Mouse (Mus musculus) neural tube, embryonic 14.5 days (tissue): ENCODE results near the gene Nme3. TPM values are rescaled to one million over a fixed set of nuclear protein-coding genes. Genes with fewer than 3 reads are reported as not detected.

Experiments used
- ATAC-seq: fragments of 200-750 bp; cut with Nextera tagmentation; 2 replicates; pipeline ENCODE4 v1.8.0; 2017; ENCODE audit warnings: low read depth, mild to moderate bottlenecking, moderate TSS enrichment, moderate library complexity
- H3K27ac ChIP-seq: fragments of 300-500 bp; sonication (generic); 2 replicates; pipeline ENCODE4 v1.5.1; 2014; ENCODE audit warnings: low read depth, mild to moderate bottlenecking, control low read depth, low read length, moderate library complexity, mixed read lengths
- H3K27me3 ChIP-seq: fragments of 300-500 bp; sonication (generic); 2 replicates; pipeline ENCODE4 v1.6.1; 2014; ENCODE audit warnings: low read length; ENCODE audit not compliant: control insufficient read depth, insufficient read depth
- H3K36me3 ChIP-seq: fragments of 300-500 bp; sonication (generic); 2 replicates; pipeline ENCODE4 v1.6.1; 2014; ENCODE audit warnings: low read length, mixed read lengths; ENCODE audit not compliant: control insufficient read depth, insufficient read depth
- H3K4me1 ChIP-seq: fragments of 300-500 bp; sonication (generic); 2 replicates; pipeline ENCODE4 v1.6.1; 2014; ENCODE audit warnings: low read length; ENCODE audit not compliant: control insufficient read depth, insufficient read depth
- H3K4me2 ChIP-seq: fragments of 300-500 bp; sonication (generic); 2 replicates; pipeline ENCODE4 v1.6.1; 2014; ENCODE audit warnings: mild to moderate bottlenecking, low read depth, low read length, control low read depth
- H3K4me3 ChIP-seq: fragments of 300-500 bp; sonication (generic); 2 replicates; pipeline ENCODE4 v1.5.1; 2014; ENCODE audit warnings: low read depth, low read length, control low read depth, mixed read lengths
- H3K9ac ChIP-seq: fragments of 300-500 bp; sonication (generic); replicated peaks from 2 replicates; pipeline ENCODE4 v1.6.1; 2014; ENCODE audit warnings: low read depth, mild to moderate bottlenecking, control low read depth, low read length, mixed read lengths
- H3K9me3 ChIP-seq: fragments of 300-500 bp; sonication (generic); 2 replicates; pipeline ENCODE4 v1.6.1; 2016; ENCODE audit warnings: low read length; ENCODE audit not compliant: control insufficient read depth
- WGBS: fragments of 180-500 bp; shearing (Covaris S2); extraction: QIAGEN DNeasy Blood & Tissue Kit; methylation state at CpG from one replicate; pipeline ENCODE4 v1.1.7; 2014; 5-methylcytosine and 5-hydroxymethylcytosine counted together
- polyA plus RNA-seq: library from polyadenylated mRNA; unstranded; fragments of >200 nt; fragmentation: Nextera tagmentation; extraction: Ambion mirVana; gene quantifications from 2 replicates; pipeline ENCODE4 v1.2.1, GENCODE M21; 2014

Nme3 gene
- polyA plus RNA-seq, 1 experiment from 2014 or later: 115 TPM

DNA sequence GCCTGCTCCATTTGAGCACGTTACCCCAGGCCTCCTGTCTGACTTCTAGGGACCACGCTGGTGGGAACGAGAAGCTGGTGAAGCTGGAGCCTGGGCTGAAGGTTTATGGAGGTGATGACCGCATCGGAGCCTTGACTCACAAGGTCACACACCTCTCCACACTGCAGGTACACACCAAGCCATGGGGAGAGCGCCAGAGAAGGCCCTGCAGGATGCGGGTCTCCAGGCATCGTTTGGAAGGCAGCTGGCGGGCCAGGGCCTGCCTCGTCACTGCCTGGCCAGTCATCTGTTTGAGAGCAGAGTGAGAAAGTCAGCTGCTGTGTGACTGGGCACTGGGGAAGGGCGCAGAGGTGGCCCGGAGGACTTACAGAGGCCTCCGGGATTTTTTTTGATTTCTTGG is 39.7 kb upstream of the Nme3 start:
- Histone ChIP-seq H3K9ac (no peak overlapping the region), H3K27me3 (no peaks in the 10 kb centered on the region), H3K27ac (no peak overlapping the region), H3K4me1 (peaks cover 1% of the 10 kb centered on the region), H3K4me2 (no peak overlapping the region), H3K36me3 (0 out of 2 replicates have a peak, but pooled peaks cover 5% of the 10 kb centered on the region), H3K4me3 (no peak overlapping the region), H3K9me3 (no peaks in the 10 kb centered on the region)
- ATAC-seq: no peak
- 94% methylated on average over 13 of the region's 13 CpGs for WGBS

DNA sequence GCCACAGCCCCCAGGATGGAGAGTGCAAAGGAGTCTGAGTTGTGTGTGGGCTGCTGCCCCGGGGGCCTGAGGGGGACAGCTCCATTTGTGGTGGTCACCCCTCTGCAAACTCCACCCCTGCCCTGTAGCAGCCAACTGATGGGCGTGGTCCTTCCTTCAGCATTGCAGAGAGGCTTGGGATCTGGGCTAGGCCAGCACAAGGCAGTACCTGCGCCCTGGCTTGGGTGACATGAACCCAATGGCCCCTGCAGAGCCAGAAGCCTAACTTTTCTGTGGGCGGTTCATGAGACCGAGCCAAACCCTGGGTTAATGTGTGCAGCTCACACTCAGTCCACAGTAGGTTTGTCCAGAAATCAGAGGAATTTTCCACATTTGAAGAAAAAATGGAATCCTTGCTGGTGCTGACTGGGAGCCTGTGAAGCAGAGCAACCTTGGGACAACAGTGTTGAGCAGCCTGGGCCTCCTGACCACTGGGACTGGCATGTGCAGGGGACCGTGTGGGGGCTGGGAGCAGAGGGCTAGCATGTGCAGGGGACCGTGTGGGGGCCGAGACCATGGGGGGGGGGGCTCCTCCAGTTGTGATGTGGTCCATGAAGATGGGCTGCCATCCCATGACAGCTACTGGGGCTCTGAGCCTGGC is 38.3 kb upstream of the Nme3 start:
- H3K4me1 ChIP-seq: no peaks in the 10 kb centered on the region
- H3K9me3 ChIP-seq: no peaks in the 10 kb centered on the region
- no peaks in the 10 kb centered on the region for H3K27me3 ChIP-seq
- H3K36me3 ChIP-seq: peaks cover 9% of the 10 kb centered on the region; the same call in 1 of the 2 replicates
- no peak overlapping the region for H3K9ac ChIP-seq
- H3K27ac ChIP-seq: no peak overlapping the region
- 87% methylated on average over 8 of the region's 8 CpGs for WGBS
- H3K4me2 ChIP-seq: no peak overlapping the region
- H3K4me3 ChIP-seq: no peak overlapping the region
- ATAC-seq: no peak

- Histone ChIP-seq H3K4me1 (no peaks in the 10 kb centered on the region), H3K4me3 (no peak overlapping the region), H3K9ac (no peak overlapping the region), H3K27ac (no peak overlapping the region), H3K36me3 (peaks cover 9% of the 10 kb centered on the region; the same call in 1 of the 2 replicates), H3K4me2 (no peak overlapping the region), H3K27me3 (no peaks in the 10 kb centered on the region), H3K9me3 (no peaks in the 10 kb centered on the region)
- 84% methylated on average over 6 of the region's 6 CpGs for WGBS
- no peak for ATAC-seq
Observed at GRCm38 (mm10) chr17:24858967-24859366, 37.3 kb upstream of the Nme3 start.

DNA sequence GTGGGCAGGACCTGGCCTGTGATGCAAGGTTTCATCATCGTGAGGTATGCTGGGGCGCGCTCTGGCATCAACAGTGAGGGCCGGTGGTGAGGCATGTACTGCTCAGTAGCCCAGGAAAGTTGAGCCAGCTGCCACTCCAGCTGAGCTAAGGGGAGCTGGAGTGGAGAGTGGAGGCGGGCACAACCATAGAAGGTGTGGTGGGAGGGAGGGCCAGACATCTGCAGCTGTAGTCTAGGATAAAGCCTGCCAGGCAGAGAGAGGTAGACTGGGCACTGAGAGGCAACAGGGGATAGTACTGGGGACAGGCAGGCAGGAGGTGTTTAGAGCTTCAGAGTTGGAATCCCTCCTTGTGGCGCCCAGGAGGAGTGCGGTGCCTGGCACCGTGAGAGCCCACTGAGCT is 36.2 kb upstream of the Nme3 start:
- H3K36me3 ChIP-seq: peaks cover 14% of the 10 kb centered on the region; the same call in 1 of the 2 replicates
- no peak for ATAC-seq
- H3K4me2 ChIP-seq: no peak overlapping the region

DNA sequence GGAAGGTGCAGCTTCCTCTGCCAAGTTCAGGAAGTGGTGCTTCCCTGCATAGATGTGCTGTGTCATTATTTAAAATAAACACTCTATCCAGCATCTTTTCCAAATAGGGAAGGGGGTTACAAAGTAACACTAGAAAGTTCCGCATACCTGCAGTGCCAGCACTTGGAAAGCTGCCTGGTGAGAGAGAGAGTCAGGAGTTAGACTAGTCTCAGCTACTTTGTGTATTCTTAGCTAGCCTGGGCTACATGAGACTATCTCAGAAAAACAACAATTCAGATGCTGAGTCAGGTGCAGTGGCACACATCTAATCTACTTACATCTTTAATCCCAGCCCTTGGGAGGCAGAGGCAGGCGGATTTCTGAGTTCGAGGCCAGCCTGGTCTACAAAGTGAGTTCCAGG is 34.5 kb upstream of the Nme3 start:
- WGBS: 93% methylated on average over 3 of the region's 3 CpGs
- H3K9me3 ChIP-seq: no peaks in the 10 kb centered on the region
- no peaks in the 10 kb centered on the region for H3K27me3 ChIP-seq
- peaks cover 18% of the 10 kb centered on the region; the same call in 1 of the 2 replicates for H3K36me3 ChIP-seq
- H3K4me3 ChIP-seq: no peak overlapping the region
- no peak for ATAC-seq
- no peak overlapping the region for H3K27ac ChIP-seq
- no peak overlapping the region for H3K9ac ChIP-seq
- no peak overlapping the region for H3K4me2 ChIP-seq
- no peaks in the 10 kb centered on the region for H3K4me1 ChIP-seq

More for the DNA sequence above, 36.2 kb upstream of the Nme3 start:
- WGBS: 91% methylated on average over 8 of the region's 8 CpGs
- H3K9me3 ChIP-seq: no peaks in the 10 kb centered on the region
- H3K27me3 ChIP-seq: no peaks in the 10 kb centered on the region
- H3K27ac ChIP-seq: no peak overlapping the region
- H3K4me3 ChIP-seq: no peak overlapping the region
- no peaks in the 10 kb centered on the region for H3K4me1 ChIP-seq
- no peak overlapping the region for H3K9ac ChIP-seq

- H3K4me3 ChIP-seq: no peak within 1 kb of the TSS
- H3K27ac ChIP-seq: no peak within 1 kb of the TSS
- no peak for ATAC-seq
- H3K9ac ChIP-seq: no peak within 1 kb of the TSS
- peaks cover 13% of the 10 kb centered on the region; the same call in 1 of the 2 replicates for H3K36me3 ChIP-seq
- H3K4me1 ChIP-seq: no peaks in the 10 kb centered on the region
- H3K4me2 ChIP-seq: no peak within 1 kb of the TSS
- H3K27me3 ChIP-seq: no peaks in the 10 kb centered on the region
- WGBS: 87% methylated on average over 8 of the region's 8 CpGs
- no peaks in the 10 kb centered on the region for H3K9me3 ChIP-seq
Observed at GRCm38 (mm10) chr17:24865776-24866175, 30.5 kb upstream of the Nme3 start, which contains the start of gene Igfals. TSS of gene Igfals (plus strand) at chr17:24865997.

DNA sequence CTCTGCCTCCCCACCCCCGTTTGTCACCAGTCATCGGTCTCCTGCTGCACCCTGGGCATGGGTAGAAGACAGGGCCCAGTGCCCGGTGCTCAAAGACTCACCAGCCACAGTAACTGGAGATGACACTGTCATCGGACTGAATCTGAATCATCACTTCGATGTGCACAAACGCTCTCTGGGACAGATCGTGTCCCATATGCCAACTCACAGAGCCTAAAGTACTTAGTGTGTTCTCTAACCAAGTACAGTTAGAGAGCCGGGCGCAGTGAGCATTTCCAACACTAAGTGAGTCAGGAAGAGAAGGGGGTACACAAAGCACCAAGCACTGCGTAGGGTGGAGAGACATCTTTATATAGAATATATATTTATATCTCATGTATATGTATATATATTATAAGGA is 28.4 kb upstream of the Nme3 start:
- H3K4me2 ChIP-seq: no peak overlapping the region
- H3K4me3 ChIP-seq: no peak overlapping the region
- H3K9me3 ChIP-seq: no peaks in the 10 kb centered on the region
- ATAC-seq: no peak
- WGBS: 95% methylated on average over 10 of the region's 10 CpGs
- H3K4me1 ChIP-seq: no peaks in the 10 kb centered on the region
- H3K36me3 ChIP-seq: peaks cover 9% of the 10 kb centered on the region; the same call in 1 of the 2 replicates
- H3K27ac ChIP-seq: no peak overlapping the region
- no peak overlapping the region for H3K9ac ChIP-seq
- H3K27me3 ChIP-seq: no peaks in the 10 kb centered on the region

- H3K4me3 ChIP-seq: no peak overlapping the region
- no peak overlapping the region for H3K9ac ChIP-seq
- H3K4me1 ChIP-seq: no peaks in the 10 kb centered on the region
- H3K9me3 ChIP-seq: no peaks in the 10 kb centered on the region
- H3K36me3 ChIP-seq: no peaks in the 10 kb centered on the region
- WGBS: 50% methylated on average over 4 of the region's 4 CpGs
- ATAC-seq: no peak
- H3K4me2 ChIP-seq: no peak overlapping the region
- no peak overlapping the region for H3K27ac ChIP-seq
- no peaks in the 10 kb centered on the region for H3K27me3 ChIP-seq
Observed at GRCm38 (mm10) chr17:24873695-24874404, 22.4 kb upstream of the Nme3 start.

DNA sequence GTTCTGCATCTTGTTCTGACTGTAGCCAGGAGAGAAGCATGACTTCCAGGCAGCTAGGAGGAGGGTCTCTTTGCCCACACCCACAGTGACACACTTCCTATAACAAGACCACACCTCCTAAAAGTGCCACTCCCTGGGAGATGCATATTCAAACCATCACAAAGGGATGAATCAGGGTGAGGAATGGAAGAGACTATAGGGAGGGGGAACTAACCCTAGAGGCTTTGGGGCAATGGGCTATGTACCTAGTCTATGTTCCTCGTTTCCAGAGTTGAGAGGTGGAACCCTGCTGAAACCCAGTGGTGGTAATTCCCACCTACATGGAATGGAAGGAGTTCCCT is 21.9 kb upstream of the Nme3 start:
- H3K4me1 ChIP-seq: no peaks in the 10 kb centered on the region
- no peak overlapping the region for H3K4me3 ChIP-seq
- H3K27ac ChIP-seq: no peak overlapping the region
- no peaks in the 10 kb centered on the region for H3K9me3 ChIP-seq
- no peaks in the 10 kb centered on the region for H3K27me3 ChIP-seq
- H3K36me3 ChIP-seq: no peaks in the 10 kb centered on the region
- ATAC-seq: no peak
- 35% methylated on average over 1 of the region's 1 CpGs for WGBS
- no peak overlapping the region for H3K9ac ChIP-seq
- H3K4me2 ChIP-seq: no peak overlapping the region
